Mouse (Mus musculus) E14TG2a.4 (cell line): ENCODE results near the gene Nr1i3.

Source experiments
- CTCF ChIP-seq: conservative IDR thresholded peaks from 2 replicates; pipeline ENCODE4 v1.5.1; 2014; ENCODE audit warnings: low read length
- NANOG ChIP-seq: IDR thresholded peaks from 2 replicates; pipeline ENCODE4 v1.6.1; 2014; ENCODE audit warnings: borderline replicate concordance, low read length, mixed read lengths

DNA sequence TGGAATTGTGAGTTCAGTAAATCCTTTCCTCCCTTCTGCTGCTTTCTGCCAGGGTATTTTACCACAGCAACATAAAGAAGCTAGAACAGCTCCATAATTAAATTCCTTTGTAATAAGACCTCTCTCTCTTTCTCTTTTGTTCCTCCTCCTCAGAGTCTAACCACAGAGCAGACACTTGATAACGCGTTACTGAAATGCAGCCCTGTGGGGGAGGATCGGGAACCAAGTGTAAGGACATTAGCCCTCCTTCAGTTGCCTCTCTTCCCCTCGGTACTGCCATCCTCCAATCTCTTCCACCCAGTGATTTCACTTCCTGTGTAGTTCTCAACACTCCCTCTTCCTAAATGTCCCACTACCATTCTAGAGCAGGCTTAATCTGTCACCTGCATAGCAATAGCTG lies 4.4 kb upstream of the Nr1i3 start:
- TF ChIP-seq CTCF, result no peak
- TF ChIP-seq NANOG, result no peak
